Mouse (Mus musculus) ovary, adult 18-20 months (tissue): Measurements from ENCODE around the gene Slc15a3.

Experiments
- DNase-seq: peaks from one replicate; pipeline ENCODE4 v3.0.0; 2022; ENCODE audit warnings: low spot score, mixed read lengths

Slc15a3 gene

GRCm38 (mm10) chr19:10869886-10870527 lies 30.5 kb downstream of the Slc15a3 start, which contains the start of gene Tmem132a:
Gene Tmem132a (minus strand): TSS chr19:10869940.
- no peak for DNase-seq

- DNase-seq = peak; percentile 25
Measured at GRCm38 (mm10) chr19:10870676-10871075, 31.1 kb downstream of the Slc15a3 start.

GRCm38 (mm10) chr19:10871328-10871961 lies 31.9 kb downstream of the Slc15a3 start:
- no peak for DNase-seq

- no peak for DNase-seq
Measured at GRCm38 (mm10) chr19:10878201-10878837, 38.8 kb downstream of the Slc15a3 start.

- DNase-seq = no peak
Measured at GRCm38 (mm10) chr19:10880085-10880974, 40.8 kb downstream of the Slc15a3 start.

GRCm38 (mm10) chr19:10880975-10881425 lies 41.5 kb downstream of the Slc15a3 start:
- no peak for DNase-seq

GRCm38 (mm10) chr19:10881426-10882154 lies 42.1 kb downstream of the Slc15a3 start, which contains the start of gene Tmem109:
Gene Tmem109 (minus strand): TSS chr19:10882001.
- peak; percentile 89 for DNase-seq

GRCm38 (mm10) chr19:10892201-10892600 lies 52.7 kb downstream of the Slc15a3 start:
- DNase-seq = no peak

- DNase-seq = peak; percentile 95
Measured at GRCm38 (mm10) chr19:10895016-10895528, 55.5 kb downstream of the Slc15a3 start, which contains the start of gene Prpf19. Gene Prpf19 (plus strand): TSS chr19:10895231.

GRCm38 (mm10) chr19:10895708-10896107 lies 56.2 kb downstream of the Slc15a3 start:
- DNase-seq = no peak

GRCm38 (mm10) chr19:10896849-10897248 lies 57.3 kb downstream of the Slc15a3 start:
- no peak for DNase-seq

GRCm38 (mm10) chr19:10897491-10897890 lies 58.0 kb downstream of the Slc15a3 start:
- DNase-seq = no peak

GRCm38 (mm10) chr19:10900315-10900714 lies 60.8 kb downstream of the Slc15a3 start:
- DNase-seq = no peak

GRCm38 (mm10) chr19:10901046-10901445 lies 61.5 kb downstream of the Slc15a3 start:
- no peak for DNase-seq

- DNase-seq = no peak
Measured at GRCm38 (mm10) chr19:10904512-10904911, 65.0 kb downstream of the Slc15a3 start.

- DNase-seq = peak; percentile 69
Measured at GRCm38 (mm10) chr19:10904927-10905727, 65.6 kb downstream of the Slc15a3 start.

GRCm38 (mm10) chr19:10905728-10906000 lies 66.1 kb downstream of the Slc15a3 start:
- no peak for DNase-seq

- no peak for DNase-seq
Measured at GRCm38 (mm10) chr19:10907891-10908290, 68.4 kb downstream of the Slc15a3 start.
